Mouse (Mus musculus): ENCODE results near the gene Gbx1. TPM values are rescaled to one million over a fixed set of nuclear protein-coding genes. Genes with fewer than 3 reads are reported as not detected.
"Not testable (repeated sequence)": the region's sequence is repeated elsewhere in the genome, so short reads cannot be mapped to it uniquely, and the experiment has no call there.

Gene Gbx1
- 3.3 and 4.9 TPM in 2 replicates for polyA plus RNA-seq (2014; fragmentation: Nextera tagmentation; extraction: Ambion mirVana)

- no peak for DNase-seq (ENCODE audit: low spot score)
- Histone ChIP-seq H3K27me3 (ENCODE audit: control insufficient read depth, insufficient read depth, low read length) (peaks cover 83% of the 10 kb centered on the region), H3K9me3 (ENCODE audit: control insufficient read depth, low read length) (no peaks in the 10 kb centered on the region), H3K9ac (peak within 1 kb of the TSS; percentile 65), H3K27ac (0 out of 2 replicates have a peak within 1 kb of the TSS, but pooled peaks have one; percentile 1), H3K4me1 (replicated peaks; ENCODE audit: control insufficient read depth, insufficient read depth, low read length) (peaks cover 16% of the 10 kb centered on the region; the same call in 1 of the 2 replicates), H3K4me2 (replicated peaks) (peak within 1 kb of the TSS; percentile 93), H3K4me3 (replicated peaks; ENCODE audit: low read length) (peak within 1 kb of the TSS; percentile 50), H3K36me3 (replicated peaks; ENCODE audit: control insufficient read depth, insufficient read depth) (no peaks in the 10 kb centered on the region)
- peak; percentile 9; the same call in 1 of the 2 replicates for ATAC-seq (ENCODE audit: low FRiP score)
- WGBS: under 1% methylated on average over 47 of the region's 49 CpGs
Observed at GRCm38 (mm10) chr5:24526889-24527230, at the start of gene Gbx1. Gene Gbx1 (minus strand): TSS chr5:24527202.

- Histone ChIP-seq H3K27me3 (ENCODE audit: control insufficient read depth, insufficient read depth, low read length) (no peaks in the 10 kb centered on the region), H3K4me2 (replicated peaks) (peak overlapping the region; percentile 67), H3K9me3 (ENCODE audit: control insufficient read depth, low read length) (no peaks in the 10 kb centered on the region), H3K36me3 (replicated peaks; ENCODE audit: control insufficient read depth, insufficient read depth) (peaks cover 36% of the 10 kb centered on the region), H3K27ac (peak overlapping the region; percentile 79), H3K4me1 (replicated peaks; ENCODE audit: control insufficient read depth, insufficient read depth, low read length) (peaks cover 14% of the 10 kb centered on the region), H3K9ac (peak overlapping the region; percentile 79), H3K4me3 (replicated peaks; ENCODE audit: low read length) (peak overlapping the region; percentile 85)
- DNase-seq (ENCODE audit: low spot score) (no peak), ATAC-seq (ENCODE audit: low FRiP score) (peak; percentile 14)
- 0% methylated on average over 32 of the region's 32 CpGs for WGBS
Observed at GRCm38 (mm10) chr5:24576801-24577182, 49.8 kb upstream of the Gbx1 start.

GRCm38 (mm10) chr5:24575948-24576347, 48.9 kb upstream of the Gbx1 start:
- 91% methylated on average over 1 of the region's 1 CpGs for WGBS
- H3K36me3 ChIP-seq (replicated peaks; ENCODE audit: control insufficient read depth, insufficient read depth): peaks cover 45% of the 10 kb centered on the region
- no peak overlapping the region for H3K4me3 ChIP-seq (replicated peaks; ENCODE audit: low read length)
- peak overlapping the region; percentile 67 for H3K4me2 ChIP-seq (replicated peaks)
- H3K27ac ChIP-seq: no peak overlapping the region
- no peak for ATAC-seq (ENCODE audit: low FRiP score)
- H3K9ac ChIP-seq: peak overlapping the region; percentile 79; the same call in 1 of the 2 replicates
- H3K4me1 ChIP-seq (replicated peaks; ENCODE audit: control insufficient read depth, insufficient read depth, low read length): peaks cover 14% of the 10 kb centered on the region
- no peaks in the 10 kb centered on the region for H3K27me3 ChIP-seq (ENCODE audit: control insufficient read depth, insufficient read depth, low read length)
- DNase-seq (ENCODE audit: low spot score): no peak
- no peaks in the 10 kb centered on the region for H3K9me3 ChIP-seq (ENCODE audit: control insufficient read depth, low read length)

- WGBS: 75% methylated on average over 2 of the region's 2 CpGs
- ATAC-seq (ENCODE audit: low FRiP score): no peak
- Histone ChIP-seq H3K4me2 (replicated peaks) (no peak within 1 kb of the TSS), H3K4me1 (replicated peaks; ENCODE audit: control insufficient read depth, insufficient read depth, low read length) (no peaks in the 10 kb centered on the region), H3K9me3 (ENCODE audit: control insufficient read depth, low read length) (no peaks in the 10 kb centered on the region), H3K27me3 (ENCODE audit: control insufficient read depth, insufficient read depth, low read length) (no peaks in the 10 kb centered on the region), H3K36me3 (replicated peaks; ENCODE audit: control insufficient read depth, insufficient read depth) (no peaks in the 10 kb centered on the region), H3K9ac (no peak within 1 kb of the TSS), H3K27ac (no peak within 1 kb of the TSS), H3K4me3 (replicated peaks; ENCODE audit: low read length) (no peak within 1 kb of the TSS)
- DNase-seq (ENCODE audit: low spot score): no peak
Observed at GRCm38 (mm10) chr5:24556709-24557108, 29.7 kb upstream of the Gbx1 start, which contains the start of gene 4931409K22Rik. Gene 4931409K22Rik (minus strand): TSS chr5:24556809.

- H3K36me3 ChIP-seq (replicated peaks; ENCODE audit: control insufficient read depth, insufficient read depth); H3K4me3 ChIP-seq (replicated peaks; ENCODE audit: low read length); H3K4me2 ChIP-seq (replicated peaks); H3K9me3 ChIP-seq (ENCODE audit: control insufficient read depth, low read length); DNase-seq (ENCODE audit: low spot score); H3K27ac ChIP-seq; H3K27me3 ChIP-seq (ENCODE audit: control insufficient read depth, insufficient read depth, low read length); ATAC-seq (ENCODE audit: low FRiP score); H3K9ac ChIP-seq: not testable (repeated sequence)
- 90% methylated on average over 7 of the region's 7 CpGs for WGBS
- H3K4me1 ChIP-seq (replicated peaks; ENCODE audit: control insufficient read depth, insufficient read depth, low read length): peaks cover 12% of the 10 kb centered on the region
Observed at GRCm38 (mm10) chr5:24555335-24555734, 28.3 kb upstream of the Gbx1 start.

GRCm38 (mm10) chr5:24553621-24554244, 26.7 kb upstream of the Gbx1 start:
- Histone ChIP-seq H3K27me3 (ENCODE audit: control insufficient read depth, insufficient read depth, low read length) (no peaks in the 10 kb centered on the region), H3K4me3 (replicated peaks; ENCODE audit: low read length) (no peak overlapping the region), H3K9ac (no peak overlapping the region), H3K36me3 (replicated peaks; ENCODE audit: control insufficient read depth, insufficient read depth) (no peaks in the 10 kb centered on the region), H3K27ac (no peak overlapping the region), H3K4me2 (replicated peaks) (no peak overlapping the region), H3K4me1 (replicated peaks; ENCODE audit: control insufficient read depth, insufficient read depth, low read length) (peaks cover 12% of the 10 kb centered on the region), H3K9me3 (ENCODE audit: control insufficient read depth, low read length) (no peaks in the 10 kb centered on the region)
- WGBS: 76% methylated on average over 5 of the region's 5 CpGs
- DNase-seq (ENCODE audit: low spot score) (no peak), ATAC-seq (ENCODE audit: low FRiP score) (no peak)

GRCm38 (mm10) chr5:24551317-24551688, 24.3 kb upstream of the Gbx1 start:
- Histone ChIP-seq H3K27me3 (ENCODE audit: control insufficient read depth, insufficient read depth, low read length) (no peaks in the 10 kb centered on the region), H3K36me3 (replicated peaks; ENCODE audit: control insufficient read depth, insufficient read depth) (no peaks in the 10 kb centered on the region), H3K9me3 (ENCODE audit: control insufficient read depth, low read length) (no peaks in the 10 kb centered on the region), H3K4me1 (replicated peaks; ENCODE audit: control insufficient read depth, insufficient read depth, low read length) (peaks cover 12% of the 10 kb centered on the region), H3K4me2 (replicated peaks) (peak overlapping the region; percentile 33), H3K9ac (no peak overlapping the region), H3K27ac (peak overlapping the region; percentile 36; the same call in 1 of the 2 replicates), H3K4me3 (replicated peaks; ENCODE audit: low read length) (no peak overlapping the region)
- peak; percentile 23 for ATAC-seq (ENCODE audit: low FRiP score)
- 45% methylated on average over 2 of the region's 2 CpGs for WGBS
- DNase-seq (ENCODE audit: low spot score): no peak

- Histone ChIP-seq H3K36me3 (replicated peaks; ENCODE audit: control insufficient read depth, insufficient read depth) (no peaks in the 10 kb centered on the region), H3K9me3 (ENCODE audit: control insufficient read depth, low read length) (no peaks in the 10 kb centered on the region), H3K9ac (no peak overlapping the region), H3K27me3 (ENCODE audit: control insufficient read depth, insufficient read depth, low read length) (no peaks in the 10 kb centered on the region), H3K4me2 (replicated peaks) (peak overlapping the region; percentile 33), H3K27ac (peak overlapping the region; percentile 68), H3K4me3 (replicated peaks; ENCODE audit: low read length) (no peak overlapping the region), H3K4me1 (replicated peaks; ENCODE audit: control insufficient read depth, insufficient read depth, low read length) (peaks cover 12% of the 10 kb centered on the region)
- ATAC-seq (ENCODE audit: low FRiP score) (peak; percentile 87), DNase-seq (ENCODE audit: low spot score) (peak; percentile 72)
- WGBS: 22% methylated on average over 26 of the region's 26 CpGs
Observed at GRCm38 (mm10) chr5:24550598-24551316, 23.8 kb upstream of the Gbx1 start.

- WGBS: 82% methylated on average over 7 of the region's 7 CpGs
- Histone ChIP-seq H3K27ac (no peak overlapping the region), H3K9ac (no peak overlapping the region), H3K4me2 (replicated peaks) (no peak overlapping the region), H3K4me1 (replicated peaks; ENCODE audit: control insufficient read depth, insufficient read depth, low read length) (no peaks in the 10 kb centered on the region; the same call in 1 of the 2 replicates), H3K27me3 (ENCODE audit: control insufficient read depth, insufficient read depth, low read length) (no peaks in the 10 kb centered on the region), H3K36me3 (replicated peaks; ENCODE audit: control insufficient read depth, insufficient read depth) (no peaks in the 10 kb centered on the region), H3K9me3 (ENCODE audit: control insufficient read depth, low read length) (no peaks in the 10 kb centered on the region), H3K4me3 (replicated peaks; ENCODE audit: low read length) (no peak overlapping the region)
- no peak for DNase-seq (ENCODE audit: low spot score)
- ATAC-seq (ENCODE audit: low FRiP score): no peak
Observed at GRCm38 (mm10) chr5:24542643-24543042, 15.6 kb upstream of the Gbx1 start.

All from hindbrain, embryonic 14.5 days (tissue).